Mouse (Mus musculus) liver, postnatal 0 days (tissue): Measurements from ENCODE around the gene Ern1.

ENCODE experiments used
- CTCF ChIP-seq: sonication (generic); IDR thresholded peaks from 2 replicates; pipeline ENCODE4 v1.5.1; 2016; ENCODE audit warnings: antibody characterized with exemption, low read depth
- EP300 ChIP-seq: IDR thresholded peaks from 2 replicates; pipeline ENCODE4 v1.6.1; 2016; ENCODE audit warnings: antibody characterized with exemption, low read depth, mild to moderate bottlenecking

DNA sequence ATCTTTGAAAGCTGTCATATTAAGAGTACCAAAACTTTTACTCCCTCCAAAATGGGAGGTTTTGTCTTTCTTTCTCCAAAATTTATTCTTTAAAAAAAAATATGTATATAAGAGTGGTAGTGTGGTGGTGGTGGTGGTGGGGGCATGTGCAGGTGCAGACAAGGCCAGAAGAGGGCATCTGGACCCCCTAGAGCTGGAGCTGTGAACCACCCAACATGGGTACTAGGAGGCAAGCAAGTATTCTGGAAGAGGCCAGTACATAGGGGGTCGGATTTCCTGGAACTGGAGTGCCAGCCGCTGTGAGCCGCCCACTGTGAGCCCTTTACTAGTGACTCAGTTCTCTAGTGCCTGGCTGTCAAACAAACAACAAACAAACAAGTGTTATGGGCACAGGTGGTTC lies 34.9 kb upstream of the Ern1 start:
- peak; percentile 37 for TF ChIP-seq CTCF
- no peak for TF ChIP-seq EP300
